Mouse (Mus musculus): ENCODE results near the gene Slc26a9. TPM values are rescaled to one million over a fixed set of nuclear protein-coding genes. Genes with fewer than 3 reads are reported as not detected.
"Not testable (repeated sequence)": the region's sequence is repeated elsewhere in the genome, so short reads cannot be mapped to it uniquely, and the experiment has no call there.

The Slc26a9 gene
- polyA plus RNA-seq, 1 experiment = 38.8 TPM

- TF ChIP-seq CTCF (IDR thresholded peaks at IDR 0.05; ENCODE audit: insufficient read depth, low read length) (no peak), POLR2A (IDR thresholded peaks at IDR 0.05; ENCODE audit: borderline replicate concordance, extremely low read depth, low read depth, low read length) (no peak)
- 61% methylated on average over 4 of the region's 4 CpGs for WGBS
- no peak for DNase-seq
- Histone ChIP-seq H3K4me1 (ENCODE audit: control insufficient read depth, insufficient read depth, low read length) (no peaks in the 10 kb centered on the region), H3K4me3 (replicated peaks; ENCODE audit: extremely low read depth, low read depth, low read length) (no peak overlapping the region)
Observed at GRCm38 (mm10) chr1:131813731-131814130, 69.9 kb downstream of the Slc26a9 start.

GRCm38 (mm10) chr1:131814191-131814590 is 70.4 kb downstream of the Slc26a9 start:
- 85% methylated on average over 3 of the region's 3 CpGs for WGBS
- DNase-seq = no peak
- TF ChIP-seq CTCF (IDR thresholded peaks at IDR 0.05; ENCODE audit: insufficient read depth, low read length) (no peak), POLR2A (IDR thresholded peaks at IDR 0.05; ENCODE audit: borderline replicate concordance, extremely low read depth, low read depth, low read length) (no peak)

GRCm38 (mm10) chr1:131816886-131817285 is 73.1 kb downstream of the Slc26a9 start:
- TF ChIP-seq POLR2A (IDR thresholded peaks at IDR 0.05; ENCODE audit: borderline replicate concordance, extremely low read depth, low read depth, low read length) = no peak
- TF ChIP-seq CTCF (IDR thresholded peaks at IDR 0.05; ENCODE audit: insufficient read depth, low read length) = no peak
- H3K4me1 ChIP-seq (ENCODE audit: control insufficient read depth, insufficient read depth, low read length) = no peaks in the 10 kb centered on the region
- no peak overlapping the region for H3K4me3 ChIP-seq (replicated peaks; ENCODE audit: extremely low read depth, low read depth, low read length)
- 68% methylated on average over 6 of the region's 6 CpGs for WGBS
- DNase-seq = no peak

More at GRCm38 (mm10) chr1:131814191-131814590, 70.4 kb downstream of the Slc26a9 start:
- Histone ChIP-seq H3K4me1 (ENCODE audit: control insufficient read depth, insufficient read depth, low read length) (no peaks in the 10 kb centered on the region), H3K4me3 (replicated peaks; ENCODE audit: extremely low read depth, low read depth, low read length) (no peak overlapping the region)

- not testable (repeated sequence) for H3K4me1 ChIP-seq (ENCODE audit: control insufficient read depth, insufficient read depth, low read length); H3K4me3 ChIP-seq (replicated peaks; ENCODE audit: extremely low read depth, low read depth, low read length); DNase-seq
- 74% methylated on average over 9 of the region's 9 CpGs for WGBS
Observed at GRCm38 (mm10) chr1:131820353-131820752, 76.5 kb downstream of the Slc26a9 start.

GRCm38 (mm10) chr1:131820887-131821328 is 77.1 kb downstream of the Slc26a9 start:
- 58% methylated on average over 10 of the region's 10 CpGs for WGBS
- H3K4me3 ChIP-seq (replicated peaks; ENCODE audit: extremely low read depth, low read depth, low read length) = no peak overlapping the region
- no peak for TF ChIP-seq POLR2A (IDR thresholded peaks at IDR 0.05; ENCODE audit: borderline replicate concordance, extremely low read depth, low read depth, low read length)
- no peak for TF ChIP-seq CTCF (IDR thresholded peaks at IDR 0.05; ENCODE audit: insufficient read depth, low read length)
- H3K4me1 ChIP-seq (ENCODE audit: control insufficient read depth, insufficient read depth, low read length) = no peaks in the 10 kb centered on the region
- DNase-seq = no peak

Other genes starting within 250 kb of the Slc26a9 start
- gene Srgap2, start 216.7 kb upstream of the Slc26a9 start, polyA plus RNA-seq (2012; rRNA removed) = 25.6 and 34.8 TPM in 2 replicates
- gene Fam72a, start 216.1 kb upstream of the Slc26a9 start, polyA plus RNA-seq (2012; rRNA removed) = 0.20 and 0.38 TPM in 2 replicates
- not detected in 2 replicates for gene Avpr1b, start 144.8 kb upstream of the Slc26a9 start, polyA plus RNA-seq (2012; rRNA removed)
- 0.60 and 0.65 TPM in 2 replicates for gene Ctse, start 105.7 kb upstream of the Slc26a9 start, polyA plus RNA-seq (2012; rRNA removed)
- gene Rab7b, start 55.3 kb upstream of the Slc26a9 start, polyA plus RNA-seq (2012; rRNA removed) = 7.4 and 8.4 TPM in 2 replicates
- gene Pm20d1, start 53.4 kb downstream of the Slc26a9 start, polyA plus RNA-seq (2012; rRNA removed) = 1.8 and 2.6 TPM in 2 replicates
- gene Slc41a1, start 83.5 kb downstream of the Slc26a9 start, polyA plus RNA-seq (2012; rRNA removed) = 48.5 and 61.2 TPM in 2 replicates
- 22.2 and 31.5 TPM in 2 replicates for gene Rab29, start 123.2 kb downstream of the Slc26a9 start, polyA plus RNA-seq (2012; rRNA removed)
- gene Nucks1, start 166.5 kb downstream of the Slc26a9 start, polyA plus RNA-seq (2012; rRNA removed) = 5.6 and 11.3 TPM in 2 replicates
- gene Slc45a3, start 218.9 kb downstream of the Slc26a9 start, polyA plus RNA-seq (2012; rRNA removed) = 14.0 and 14.2 TPM in 2 replicates